Mouse (Mus musculus): ENCODE results near the gene Rab1a.

DNA sequence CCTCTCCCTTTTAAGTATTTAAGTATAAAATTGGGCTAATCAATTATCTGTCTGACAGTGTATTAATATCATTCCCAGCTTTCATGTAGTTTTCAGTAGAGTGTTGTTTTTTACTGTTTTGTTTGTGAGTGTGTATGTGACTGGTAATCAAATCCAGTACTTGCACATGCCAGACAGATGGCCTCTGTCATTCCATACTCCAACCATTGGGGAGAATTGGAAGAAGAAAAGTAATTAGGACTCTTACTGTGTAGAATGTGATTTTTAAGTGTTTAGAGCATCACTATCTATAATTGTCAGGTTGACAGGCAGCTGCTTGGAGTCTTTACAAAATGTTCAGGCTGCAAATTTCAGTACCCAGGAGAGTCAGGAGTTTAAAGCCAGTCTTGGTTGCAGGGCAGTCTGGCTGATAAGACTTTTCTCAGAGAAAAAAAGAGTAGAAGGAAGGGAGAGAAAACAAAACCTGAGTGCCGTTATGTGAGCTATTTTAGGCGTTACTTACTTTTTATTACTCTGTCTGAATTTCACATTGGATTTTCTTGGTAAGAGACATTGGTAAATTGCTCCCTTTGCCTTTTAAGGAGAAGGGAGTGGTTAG lies 5.5 kb downstream of the Rab1a start:
- no peak for TF ChIP-seq CTCF (conservative IDR thresholded peaks at IDR 0.05; ENCODE audit: low read length)
- no peak for TF ChIP-seq POU5F1 (IDR thresholded peaks at IDR 0.05; ENCODE audit: borderline replicate concordance, low read length)
